Mouse (Mus musculus): Measurements from ENCODE around the gene H2afx.
"Not testable (repeated sequence)": the region's sequence is repeated elsewhere in the genome, so short reads cannot be mapped to it uniquely, and the experiment has no call there.

The H2afx gene

GRCm38 (mm10) chr9:44334396-44335330 lies at the start of gene H2afx:
TSS of gene H2afx (plus strand) at chr9:44334694.
- peak; percentile 100 for DNase-seq (ENCODE audit: low spot score)

GRCm38 (mm10) chr9:44286256-44286850 lies 48.1 kb upstream of the H2afx start:
- DNase-seq (ENCODE audit: low spot score): no peak

- no peak for DNase-seq (ENCODE audit: low spot score)
Measured at GRCm38 (mm10) chr9:44287003-44287400, 47.5 kb upstream of the H2afx start.

GRCm38 (mm10) chr9:44287401-44288075 lies 47.0 kb upstream of the H2afx start:
- DNase-seq (ENCODE audit: low spot score): no peak

GRCm38 (mm10) chr9:44288076-44288958 lies 46.2 kb upstream of the H2afx start, which contains the start of gene Abcg4:
TSS of gene Abcg4 (minus strand) at chr9:44288615.
- peak; percentile 47 for DNase-seq (ENCODE audit: low spot score)

GRCm38 (mm10) chr9:44288959-44289291 lies 45.6 kb upstream of the H2afx start:
- peak; percentile 34 for DNase-seq (ENCODE audit: low spot score)

- DNase-seq (ENCODE audit: low spot score): peak; percentile 36
Measured at GRCm38 (mm10) chr9:44292490-44292889, 42.0 kb upstream of the H2afx start.

- not testable (repeated sequence) for DNase-seq (ENCODE audit: low spot score)
Measured at GRCm38 (mm10) chr9:44300001-44300400, 34.5 kb upstream of the H2afx start.

- peak; percentile 100 for DNase-seq (ENCODE audit: low spot score)
Measured at GRCm38 (mm10) chr9:44305466-44306079, 28.9 kb upstream of the H2afx start, which contains the start of gene Hinfp. TSS of gene Hinfp (minus strand) at chr9:44305671.

- DNase-seq (ENCODE audit: low spot score): no peak
Measured at GRCm38 (mm10) chr9:44306532-44306931, 28.0 kb upstream of the H2afx start.

- no peak for DNase-seq (ENCODE audit: low spot score)
Measured at GRCm38 (mm10) chr9:44307248-44307647, 27.2 kb upstream of the H2afx start.

GRCm38 (mm10) chr9:44309756-44310155 lies 24.7 kb upstream of the H2afx start:
- DNase-seq (ENCODE audit: low spot score): peak; percentile 58

- no peak for DNase-seq (ENCODE audit: low spot score)
Measured at GRCm38 (mm10) chr9:44310750-44311135, 23.8 kb upstream of the H2afx start.

GRCm38 (mm10) chr9:44311136-44312134 lies 23.1 kb upstream of the H2afx start:
- DNase-seq (ENCODE audit: low spot score): peak; percentile 32

GRCm38 (mm10) chr9:44313476-44314256 lies 20.8 kb upstream of the H2afx start:
- no peak for DNase-seq (ENCODE audit: low spot score)

- DNase-seq (ENCODE audit: low spot score): no peak
Measured at GRCm38 (mm10) chr9:44314257-44314547, 20.3 kb upstream of the H2afx start.

GRCm38 (mm10) chr9:44314910-44315309 lies 19.6 kb upstream of the H2afx start:
- no peak for DNase-seq (ENCODE audit: low spot score)

GRCm38 (mm10) chr9:44317452-44317851 lies 17.0 kb upstream of the H2afx start:
- DNase-seq (ENCODE audit: low spot score): no peak

- DNase-seq (ENCODE audit: low spot score): peak; percentile 80
Measured at GRCm38 (mm10) chr9:44318076-44318825, 16.2 kb upstream of the H2afx start.
